Mouse (Mus musculus) thymus, postnatal 4 days (tissue): Measurements from ENCODE around the gene 1600014C10Rik.
A peak's percentile ranks its signal among the peaks of the same experiment; 100 is the strongest.

Source experiments
- DNase-seq: peaks from one replicate; pipeline ENCODE4 v3.0.0; 2021

The 1600014C10Rik gene

DNA sequence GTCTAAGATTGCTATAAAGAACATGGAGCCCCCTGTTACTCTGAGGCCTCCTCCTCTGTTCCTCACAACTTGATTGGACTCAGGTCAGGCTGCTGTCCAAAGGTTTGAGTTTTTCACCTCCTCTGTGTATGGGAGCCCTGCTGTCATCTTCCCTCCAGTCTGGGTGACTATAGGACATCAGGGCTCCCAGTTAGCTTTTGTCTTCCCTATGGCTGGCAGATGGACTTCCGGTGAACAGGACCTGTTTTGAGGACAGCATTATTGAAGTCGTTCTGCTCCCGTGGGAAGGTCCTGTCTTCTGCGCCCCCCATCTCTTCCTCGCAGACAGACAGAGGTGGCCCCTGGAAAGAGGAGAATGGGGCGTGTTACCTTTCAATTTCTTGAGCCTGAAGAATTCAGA lies 1.8 kb downstream of the 1600014C10Rik start:
- no peak for DNase-seq

DNA sequence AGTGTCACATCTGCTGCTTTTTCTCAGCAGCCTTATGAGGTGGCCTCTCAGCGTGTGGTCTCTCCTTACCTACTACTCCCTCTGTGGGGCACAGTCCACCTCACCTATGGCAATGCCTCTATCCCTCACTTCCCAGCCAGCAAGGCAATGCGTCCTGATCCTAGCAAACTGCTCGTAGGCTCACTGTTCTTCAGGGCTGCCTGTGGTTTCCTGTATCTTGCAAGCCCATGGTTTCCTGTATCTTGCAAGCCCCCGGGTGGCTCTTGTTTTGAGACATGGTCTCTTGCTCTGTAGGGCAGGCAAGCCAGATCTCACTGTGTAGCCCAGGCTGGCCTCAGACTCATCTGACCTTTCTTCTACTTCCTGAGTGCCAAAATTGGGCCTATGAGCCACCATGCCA lies 3.8 kb downstream of the 1600014C10Rik start:
- peak; percentile 65 for DNase-seq

DNA sequence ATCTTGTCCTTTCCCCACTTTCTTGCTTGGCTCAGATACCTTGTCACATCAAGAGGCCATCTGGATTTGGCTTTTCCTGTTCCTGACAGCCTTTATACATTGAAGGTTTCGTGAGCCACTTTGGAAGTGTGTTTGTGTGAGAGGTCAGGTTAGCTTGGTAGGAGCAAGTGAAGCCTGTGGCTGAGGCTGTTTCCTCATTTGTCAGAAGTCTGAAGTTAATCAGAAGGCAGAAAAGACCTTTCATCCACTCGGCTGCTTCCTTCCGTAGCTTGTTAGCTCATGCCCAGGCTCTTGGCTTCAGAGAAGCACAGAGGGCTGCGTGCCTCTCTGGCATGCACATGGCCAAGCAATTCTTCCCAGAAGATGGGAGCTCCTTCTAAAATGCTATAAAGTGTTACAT lies 4.8 kb downstream of the 1600014C10Rik start:
- DNase-seq, result peak; percentile 30

DNA sequence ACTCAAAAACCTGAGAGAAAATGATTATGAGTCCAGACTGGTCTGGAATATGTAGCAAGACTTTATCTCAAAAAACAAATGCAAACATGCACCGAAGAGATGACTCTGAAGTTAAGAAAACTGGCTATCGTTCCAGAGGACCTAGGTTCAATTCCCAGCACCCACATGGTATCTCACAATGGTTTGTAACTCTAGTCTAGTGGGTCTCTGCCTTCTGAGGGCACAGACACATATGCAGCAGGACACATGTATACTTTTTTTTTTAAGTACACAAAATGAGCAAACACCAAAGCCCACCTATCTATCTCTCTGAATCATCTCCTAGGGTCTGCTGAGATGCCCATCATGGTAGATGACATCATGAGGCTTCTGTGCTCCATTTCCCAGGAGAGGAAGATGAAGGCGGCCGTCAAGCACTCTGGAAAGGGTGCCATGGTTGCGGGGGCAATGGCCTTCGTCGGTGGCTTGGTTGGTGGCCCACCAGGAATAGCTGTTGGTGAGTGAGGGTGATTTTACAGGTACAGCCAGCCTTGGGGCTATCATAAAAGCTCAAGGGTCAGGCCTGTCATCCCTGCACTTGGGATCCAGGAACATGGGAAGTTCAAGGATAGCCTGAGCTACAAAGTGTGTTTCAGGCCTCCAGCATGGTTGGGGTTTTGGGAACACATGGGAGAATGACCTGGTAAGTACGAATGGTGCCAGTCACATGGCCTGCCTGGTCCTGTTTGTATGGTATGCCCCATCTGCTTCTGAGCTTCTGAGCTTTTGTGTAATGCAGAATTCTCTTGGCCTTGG lies 5.5 kb downstream of the 1600014C10Rik start:
- no peak for DNase-seq

DNA sequence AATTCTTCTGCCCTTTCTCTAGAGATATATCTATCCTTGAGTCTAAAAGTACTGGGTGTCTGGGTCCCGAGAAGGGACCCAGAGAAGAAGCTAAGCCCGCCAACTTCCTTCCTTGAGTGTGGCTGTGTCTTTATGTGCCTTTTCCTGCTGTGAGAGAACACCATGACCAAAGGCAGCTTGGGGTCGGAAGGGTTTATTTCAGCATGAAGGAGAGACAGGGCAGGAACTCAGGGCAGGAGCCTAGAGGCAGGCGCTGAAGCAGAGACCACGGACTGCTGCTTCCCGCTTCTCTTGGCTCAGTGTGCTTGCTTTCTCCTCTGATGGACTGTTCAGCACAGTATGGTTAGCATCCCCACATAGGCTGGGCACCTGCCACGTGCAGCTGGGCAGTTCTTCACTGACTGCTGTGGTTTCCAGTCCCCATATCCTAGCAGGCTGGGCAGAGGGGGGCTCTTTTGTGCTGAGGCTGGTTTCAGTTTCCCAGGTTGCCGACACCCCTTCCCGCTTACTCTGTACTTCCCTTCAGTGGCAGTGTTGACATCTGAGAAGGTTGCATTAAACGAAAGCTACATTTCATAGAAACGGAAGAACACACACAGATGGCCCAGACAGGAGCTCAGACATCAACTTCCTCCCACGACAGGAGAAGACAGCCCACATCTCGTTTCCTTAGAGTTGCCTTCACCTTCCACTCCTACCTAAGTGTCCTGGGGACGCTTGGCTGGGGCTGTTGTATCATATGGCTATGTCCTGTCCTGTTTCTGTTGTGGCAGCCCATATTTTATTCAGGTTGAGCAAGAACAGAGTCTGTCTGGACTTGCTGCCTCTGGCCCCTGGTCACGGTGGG lies 6.3 kb downstream of the 1600014C10Rik start:
- DNase-seq, result peak; percentile 63

DNA sequence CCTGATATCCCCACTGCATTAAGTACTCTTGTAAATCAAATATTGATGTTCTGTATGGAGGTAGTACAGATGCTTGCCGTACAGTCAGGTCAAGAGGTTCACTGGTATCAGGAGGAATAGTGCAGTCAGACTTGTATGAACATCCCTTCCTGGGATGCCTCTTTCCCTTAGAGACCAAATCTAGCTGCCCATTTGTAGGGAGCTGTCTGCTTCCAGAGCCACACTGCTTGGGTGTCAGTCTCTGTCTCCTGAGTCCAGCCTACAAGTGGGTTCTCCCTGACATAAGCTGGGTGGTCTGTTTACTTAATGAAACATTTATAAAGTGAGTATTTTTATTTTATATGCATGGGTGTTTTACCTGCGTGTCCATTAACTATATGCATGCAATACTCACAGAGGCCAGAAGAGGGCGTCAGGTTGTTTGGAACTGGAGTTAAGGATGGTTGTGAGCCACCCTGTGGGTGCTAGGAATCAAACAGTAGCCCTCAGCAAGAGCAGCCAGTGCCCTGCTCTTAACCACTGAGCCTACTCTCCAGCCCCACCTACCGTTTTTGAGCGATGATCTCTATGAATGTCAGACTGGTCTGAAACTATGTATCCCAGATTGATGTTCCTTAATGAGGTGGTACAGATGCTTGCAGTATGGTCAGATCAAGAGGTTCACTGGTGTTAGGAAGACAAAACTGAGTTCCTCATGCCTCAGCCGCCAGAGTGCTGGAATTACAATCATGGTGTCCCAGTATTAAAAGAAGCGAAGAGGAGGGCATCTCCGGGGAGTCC lies 7.2 kb downstream of the 1600014C10Rik start:
- no peak for DNase-seq

DNA sequence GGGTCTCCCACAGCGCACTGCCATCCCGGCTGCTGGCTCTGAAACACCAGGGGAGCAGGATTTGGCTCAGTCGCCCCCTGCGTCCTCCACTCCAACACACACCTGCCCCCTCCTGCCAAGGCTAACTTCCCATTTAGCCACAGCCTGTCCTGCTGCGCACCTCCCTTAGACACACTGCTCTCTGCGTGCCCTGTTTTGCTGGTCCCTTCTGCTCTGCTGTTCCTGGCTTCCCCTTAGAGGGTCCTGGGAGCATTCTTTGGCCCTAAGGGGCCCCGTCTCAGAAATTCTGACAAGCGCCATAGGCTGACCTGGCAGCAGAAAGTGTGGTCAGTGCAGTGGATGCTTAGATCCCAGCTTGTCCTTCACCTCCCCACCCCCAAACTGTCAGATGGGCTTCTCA lies 8.1 kb downstream of the 1600014C10Rik start:
- DNase-seq, result no peak

DNA sequence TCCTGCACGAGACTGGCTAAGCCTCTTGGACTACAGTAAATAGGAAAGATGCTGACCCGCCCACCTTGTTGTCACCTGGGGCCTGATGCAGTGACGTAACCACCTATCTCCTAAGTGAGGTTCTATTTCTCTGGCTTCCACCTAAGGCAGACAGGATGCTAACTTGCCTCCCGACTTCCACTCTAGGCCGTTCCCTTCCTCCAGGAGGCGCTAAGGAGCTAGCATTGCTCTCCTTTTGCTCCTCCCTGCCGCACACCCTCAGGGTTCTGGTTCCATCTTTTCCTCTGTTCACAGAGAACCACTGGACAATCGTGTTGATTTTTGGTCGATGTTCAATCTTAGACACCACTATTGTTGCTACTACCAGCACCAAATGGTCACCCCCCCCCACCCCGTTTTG lies 8.6 kb downstream of the 1600014C10Rik start:
- DNase-seq, result peak; percentile 74

DNA sequence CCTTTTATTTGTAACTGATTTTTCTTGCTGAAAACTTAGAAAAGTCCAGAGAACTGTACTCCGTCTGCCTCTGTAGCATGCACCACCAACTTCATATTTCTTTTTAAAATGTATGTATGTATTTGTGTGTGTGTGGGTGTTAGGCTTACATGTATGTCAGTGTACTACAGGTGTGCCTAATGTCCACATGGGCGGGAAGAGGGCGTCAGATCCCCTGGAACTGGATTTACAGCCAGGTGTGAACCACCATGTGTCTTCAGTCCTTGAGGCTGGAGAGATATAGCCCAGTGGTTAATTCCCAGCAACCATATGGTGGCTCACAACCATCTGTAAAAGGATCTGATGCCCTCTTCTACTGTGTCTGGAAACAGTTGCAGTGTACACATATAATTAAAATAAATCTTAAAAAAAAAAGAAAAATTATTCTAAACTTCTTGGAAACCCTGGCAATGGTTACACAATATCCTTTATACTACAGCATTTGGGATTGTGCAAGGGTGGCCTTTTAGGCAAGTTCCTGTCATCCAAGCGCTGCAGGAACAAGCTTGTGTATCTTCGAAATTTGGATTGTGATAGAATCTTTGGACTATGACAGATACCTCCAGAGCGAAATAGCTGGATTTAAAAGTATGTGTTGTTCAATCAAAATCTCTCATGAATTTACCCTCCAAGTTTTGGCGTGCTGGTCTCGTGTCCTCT lies 17.0 kb downstream of the 1600014C10Rik start:
- no peak for DNase-seq

DNA sequence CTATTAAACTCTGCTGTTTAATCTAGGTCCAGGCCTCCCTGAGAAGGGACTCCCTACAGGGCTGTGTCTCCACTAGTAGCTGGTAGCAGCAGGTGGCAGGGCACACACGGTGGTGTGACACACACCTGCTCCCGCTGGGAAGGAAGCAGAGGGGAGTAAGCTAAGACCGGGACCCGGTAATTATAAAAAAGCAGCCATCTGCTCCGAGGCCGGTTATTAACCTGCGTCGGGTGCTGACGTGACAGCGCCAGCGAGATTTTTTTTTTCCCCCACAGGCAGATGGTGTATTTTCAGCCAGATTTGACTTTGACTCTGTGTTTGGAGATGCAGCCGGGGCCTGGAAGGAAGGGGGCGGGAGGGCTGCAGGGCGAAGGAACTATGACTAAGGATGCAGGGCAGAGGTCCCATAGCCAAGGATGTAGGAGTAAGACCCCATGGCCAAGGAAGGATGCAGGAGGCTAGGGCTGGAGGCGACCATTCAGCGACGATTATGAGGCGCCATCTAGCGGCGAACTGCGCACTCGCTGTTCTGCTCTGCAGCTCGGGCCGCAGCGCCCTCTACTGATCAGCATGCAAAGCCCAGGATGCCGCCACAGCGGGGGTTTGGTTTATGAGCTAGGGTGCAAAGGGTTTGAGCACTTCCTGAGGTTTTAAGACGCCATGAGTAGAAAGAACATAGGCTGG lies 17.7 kb downstream of the 1600014C10Rik start:
- DNase-seq, result peak; percentile 96

DNA sequence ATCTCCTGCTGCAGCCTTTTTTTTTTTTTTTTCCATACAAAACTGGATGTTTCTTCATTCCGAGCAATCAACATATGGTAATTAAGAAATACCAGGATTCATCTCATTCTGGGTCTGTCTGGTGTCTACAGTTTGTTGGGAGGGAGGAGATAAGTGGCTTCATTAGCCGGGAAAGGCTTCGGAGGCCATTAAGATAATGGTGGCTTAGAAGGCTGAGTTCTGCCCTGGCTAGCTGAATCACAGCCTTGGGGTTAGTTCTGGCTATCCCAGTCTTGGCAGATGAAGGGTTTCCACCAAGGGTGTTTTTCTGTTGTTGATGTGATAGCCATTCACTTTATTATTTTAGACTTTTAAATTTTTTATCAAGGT lies 18.3 kb downstream of the 1600014C10Rik start:
- no peak for DNase-seq

DNA sequence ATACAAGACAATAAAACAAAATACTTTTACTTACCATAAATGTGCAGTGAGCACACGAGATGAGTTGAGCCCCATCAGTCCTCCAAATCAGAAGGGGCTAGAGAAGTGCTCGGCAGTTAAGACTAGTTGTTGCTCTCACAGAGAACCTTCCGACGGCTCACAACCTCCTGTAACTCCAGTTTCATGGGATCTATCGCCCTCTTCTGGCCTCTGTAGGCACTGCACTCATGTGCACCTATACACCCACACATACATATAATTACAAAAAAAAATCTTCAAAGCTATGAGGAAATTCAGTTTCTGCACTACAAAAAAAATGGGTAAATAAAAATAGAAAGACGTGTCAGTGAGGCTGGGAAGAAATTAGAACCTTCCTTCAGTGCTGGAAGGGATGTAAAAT lies 21.3 kb downstream of the 1600014C10Rik start:
- DNase-seq, result peak; percentile 63

DNA sequence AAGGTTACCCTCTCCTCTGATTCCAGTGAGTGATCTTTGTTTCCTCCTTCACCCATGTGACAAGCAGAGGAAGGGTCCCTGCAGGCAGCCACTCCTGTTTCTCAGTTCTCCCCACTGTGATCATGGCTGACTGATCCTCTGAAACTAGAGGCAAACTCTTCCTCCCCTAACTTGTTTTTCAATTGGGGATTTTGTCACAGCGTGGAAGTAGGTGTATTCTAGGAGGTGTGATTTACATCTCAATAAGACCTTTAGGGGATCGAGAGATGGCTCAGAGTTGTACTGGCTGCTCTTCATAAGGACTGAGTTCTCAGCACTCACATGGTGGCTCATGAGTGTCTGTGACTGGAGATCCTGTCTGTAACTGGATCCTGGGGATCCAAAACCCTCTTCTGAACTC lies 22.8 kb downstream of the 1600014C10Rik start:
- DNase-seq, result no peak

DNA sequence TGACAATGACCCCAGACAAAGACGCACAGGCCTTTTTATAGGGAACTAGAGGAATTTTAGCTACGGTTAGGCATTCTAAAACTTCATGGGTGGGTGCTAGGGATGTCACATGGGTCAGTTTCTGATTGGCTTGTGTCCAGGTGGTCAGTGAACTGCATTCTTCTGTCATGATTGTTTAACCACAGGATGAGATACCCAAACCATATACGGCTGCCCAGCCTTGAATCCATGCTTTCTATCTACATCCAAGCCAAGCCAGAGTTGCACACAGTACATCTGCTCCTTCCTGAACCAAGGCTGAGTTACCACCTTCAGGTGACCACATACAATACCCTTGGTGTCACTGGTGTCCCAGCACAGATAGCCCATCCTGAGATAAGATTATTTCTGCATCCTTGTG lies 23.5 kb downstream of the 1600014C10Rik start:
- no peak for DNase-seq

DNA sequence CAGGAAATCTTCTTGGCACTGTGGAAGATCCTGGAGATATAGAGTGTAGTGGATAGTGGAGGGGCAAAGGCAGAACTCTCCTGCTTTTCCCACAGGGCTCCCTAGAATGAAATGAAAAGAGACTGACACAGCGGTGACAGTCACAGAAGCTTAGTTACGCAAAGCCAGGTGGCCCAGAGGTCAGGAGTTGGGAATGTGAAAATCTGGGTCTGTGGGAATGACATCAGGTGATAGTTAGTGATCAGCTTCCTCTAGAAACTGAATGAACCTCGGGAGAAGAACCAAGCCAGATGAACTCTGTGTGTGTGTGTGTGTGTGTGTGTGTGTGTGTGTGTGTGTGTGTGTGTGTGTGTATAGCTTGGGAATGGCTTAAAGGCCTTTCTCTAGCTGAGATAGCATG lies 26.0 kb downstream of the 1600014C10Rik start:
- no peak for DNase-seq

DNA sequence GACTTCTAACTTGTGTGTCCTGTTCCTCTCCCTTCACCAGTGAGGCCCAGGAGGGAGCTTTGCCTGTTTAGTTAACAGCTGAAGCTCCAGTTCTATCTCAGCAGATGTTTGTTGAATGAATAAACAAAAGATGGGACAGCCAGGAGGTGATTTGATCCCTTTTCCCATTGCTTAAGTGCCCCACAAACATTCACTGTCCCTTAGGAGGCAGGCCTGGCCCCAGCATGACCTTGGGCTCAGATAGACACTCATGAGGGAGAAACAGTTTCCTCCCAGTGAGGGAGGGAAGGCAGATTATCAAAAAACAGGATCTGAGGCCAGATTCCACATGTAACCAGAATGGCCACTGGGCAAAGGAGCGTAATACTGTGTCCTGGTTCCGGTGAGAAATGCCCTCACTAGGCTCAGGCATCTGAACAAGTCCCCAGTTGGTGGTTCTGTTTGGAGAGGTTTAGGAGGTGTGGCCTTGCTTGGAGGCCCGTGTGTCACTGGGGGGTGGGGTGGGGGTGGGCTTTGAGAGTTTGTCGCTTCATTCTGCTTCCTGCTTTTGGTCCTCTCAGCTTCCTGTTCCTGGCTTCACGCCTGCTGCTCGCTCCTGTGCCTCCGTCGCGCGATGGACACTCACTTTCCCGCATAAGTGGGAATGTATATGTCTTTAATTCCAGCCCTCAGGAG lies 26.6 kb downstream of the 1600014C10Rik start:
- no peak for DNase-seq

DNA sequence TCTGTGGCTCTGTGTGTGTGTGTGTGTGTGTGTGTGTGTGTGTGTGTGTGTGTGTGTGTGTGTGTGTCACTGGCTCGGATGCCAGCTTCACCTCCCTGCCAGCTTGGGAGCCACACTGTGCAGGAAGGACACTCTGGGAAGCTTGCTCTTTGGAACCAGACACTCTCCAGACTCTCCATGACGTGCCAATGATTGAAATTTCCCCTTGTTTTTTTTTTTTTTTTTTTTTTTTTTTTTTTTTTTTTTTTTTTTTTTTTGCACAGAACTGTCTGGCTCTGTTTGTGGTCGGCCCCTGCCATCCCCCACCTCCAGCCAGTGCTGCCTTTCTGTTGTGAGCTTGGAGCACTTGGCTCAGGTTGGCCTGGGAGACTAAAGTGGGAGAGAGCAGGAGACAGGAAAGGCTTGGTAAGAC lies 29.6 kb downstream of the 1600014C10Rik start:
- no peak for DNase-seq

DNA sequence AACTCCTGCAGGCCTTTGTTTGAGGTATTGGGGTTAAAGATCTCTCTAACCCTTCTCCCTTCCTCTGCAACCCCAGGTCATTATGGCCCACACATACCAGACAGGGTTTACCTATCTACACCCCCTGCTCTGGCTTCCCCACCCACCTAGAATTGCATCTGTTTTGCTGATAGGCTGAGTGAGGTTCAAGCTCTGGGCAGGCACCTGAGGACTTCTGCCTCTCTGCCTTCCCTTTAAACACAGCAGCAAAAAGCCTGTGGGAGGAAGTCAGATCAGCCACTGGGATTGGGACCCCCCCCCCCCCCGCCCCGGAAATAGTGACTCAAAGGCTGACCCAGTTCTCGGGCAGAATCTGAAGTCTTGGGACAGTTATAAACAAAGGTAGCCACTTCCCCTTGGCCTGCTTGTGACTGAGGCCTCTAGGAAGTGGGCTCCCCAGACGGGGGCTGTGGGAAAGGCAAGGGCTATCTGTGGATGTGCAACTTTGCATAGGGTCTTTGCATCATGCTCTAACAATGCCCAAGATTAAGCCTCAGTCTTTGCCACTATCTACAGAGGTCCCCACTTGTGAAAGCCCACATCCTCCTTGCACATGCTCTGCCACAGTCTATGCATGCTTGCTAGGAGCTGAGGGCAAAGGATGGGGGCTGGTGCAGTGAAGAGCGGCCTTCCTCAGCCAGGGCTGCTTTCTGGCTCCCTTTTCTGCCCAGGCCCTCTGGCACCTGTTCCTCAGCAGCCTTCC lies 31.6 kb downstream of the 1600014C10Rik start:
- peak; percentile 69 for DNase-seq

DNA sequence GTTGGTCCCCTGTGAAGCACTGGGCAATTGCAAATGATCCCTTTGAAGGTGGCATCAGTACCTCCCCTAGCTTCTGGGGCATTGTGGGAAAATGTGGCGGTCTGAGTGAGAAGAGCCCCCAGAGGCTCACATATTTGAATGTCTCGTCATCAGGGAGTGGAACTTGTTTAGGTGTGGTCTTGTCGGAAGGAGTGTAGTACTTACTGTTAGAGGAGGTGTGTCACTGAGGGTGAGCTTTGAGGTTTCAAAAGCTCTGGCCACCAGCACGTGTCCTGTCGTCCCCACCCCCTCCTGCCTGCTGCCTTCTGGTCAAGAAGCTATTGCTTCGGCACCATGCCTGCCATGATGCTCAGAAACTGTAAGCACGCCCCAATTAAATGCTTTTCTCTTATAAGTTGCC lies 32.3 kb downstream of the 1600014C10Rik start:
- no peak for DNase-seq

DNA sequence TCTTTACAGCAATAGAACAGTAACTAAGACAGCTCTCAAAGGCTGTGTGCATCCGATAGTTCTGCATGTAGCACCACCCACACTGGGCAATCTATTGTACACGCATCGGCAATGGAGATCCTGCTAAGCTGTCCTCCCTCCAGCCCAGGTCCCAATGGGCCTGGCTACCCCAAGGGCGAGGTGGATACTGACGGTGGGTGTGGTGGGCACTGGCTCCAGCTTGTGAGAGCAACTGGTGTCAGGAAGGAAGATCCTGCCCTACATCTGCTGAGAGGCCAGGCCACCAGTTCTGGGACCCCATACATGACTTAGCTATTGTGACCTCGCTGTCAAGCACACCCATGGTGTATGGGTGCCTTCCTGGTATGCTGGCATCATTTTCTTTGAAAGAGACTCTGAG lies 32.7 kb downstream of the 1600014C10Rik start:
- peak; percentile 32 for DNase-seq
